Mouse (Mus musculus) cerebellum, adult 11 months (tissue): Measurements from ENCODE around the gene Gtf2a1.
"Not testable (repeated sequence)": the region's sequence is repeated elsewhere in the genome, so short reads cannot be mapped to it uniquely, and the experiment has no call there.

ENCODE experiments used
- DNase-seq: peaks from one replicate; pipeline ENCODE4 v3.0.0; 2022

Gtf2a1 gene

GRCm38 (mm10) chr12:91579665-91580064 is 10.6 kb downstream of the Gtf2a1 start:
- DNase-seq = no peak

GRCm38 (mm10) chr12:91571708-91572107 is 18.6 kb downstream of the Gtf2a1 start:
- DNase-seq = no peak

- DNase-seq = no peak
These were observed 21.0 kb downstream of the Gtf2a1 start for GRCm38 (mm10) chr12:91569255-91569654.

- no peak for DNase-seq
These were observed 23.1 kb downstream of the Gtf2a1 start for GRCm38 (mm10) chr12:91567145-91567544.

GRCm38 (mm10) chr12:91558152-91558551 is 32.1 kb downstream of the Gtf2a1 start:
- DNase-seq = not testable (repeated sequence)

GRCm38 (mm10) chr12:91557358-91558005 is 32.8 kb downstream of the Gtf2a1 start:
- not testable (repeated sequence) for DNase-seq

GRCm38 (mm10) chr12:91551773-91552526 is 38.3 kb downstream of the Gtf2a1 start:
- DNase-seq = peak; percentile 51

- DNase-seq = no peak
These were observed 40.8 kb downstream of the Gtf2a1 start for GRCm38 (mm10) chr12:91549471-91549870.

GRCm38 (mm10) chr12:91540202-91540601 is 50.1 kb downstream of the Gtf2a1 start:
- no peak for DNase-seq

GRCm38 (mm10) chr12:91534514-91534913 is 55.8 kb downstream of the Gtf2a1 start:
- no peak for DNase-seq

GRCm38 (mm10) chr12:91523626-91524025 is 66.7 kb downstream of the Gtf2a1 start:
- no peak for DNase-seq

GRCm38 (mm10) chr12:91517808-91518207 is 72.5 kb downstream of the Gtf2a1 start:
- no peak for DNase-seq

- DNase-seq = no peak
These were observed 76.3 kb downstream of the Gtf2a1 start for GRCm38 (mm10) chr12:91513980-91514379.

GRCm38 (mm10) chr12:91511766-91512165 is 78.5 kb downstream of the Gtf2a1 start:
- DNase-seq = no peak
